Mouse (Mus musculus): ENCODE measurements around the gene Galnt14. TPM values are rescaled to one million over a fixed set of nuclear protein-coding genes. Genes with fewer than 3 reads are reported as not detected.

Gene Galnt14
- polyA plus RNA-seq, 1 experiment from 2014 or later = 0.30 TPM

- Histone ChIP-seq H3K36me3 (ENCODE audit: control insufficient read depth, insufficient read depth) (no peaks in the 10 kb centered on the region), H3K27ac (ENCODE audit: low read depth, low read length) (no peak overlapping the region), H3K4me3 (ENCODE audit: low read depth, low read length) (no peak overlapping the region), H3K4me1 (replicated peaks; ENCODE audit: control insufficient read depth, insufficient read depth, low read length) (no peaks in the 10 kb centered on the region), H3K4me2 (replicated peaks; ENCODE audit: low read depth) (no peak overlapping the region), H3K9me3 (ENCODE audit: control insufficient read depth) (no peaks in the 10 kb centered on the region), H3K9ac (ENCODE audit: low read depth, low read length) (no peak overlapping the region), H3K27me3 (replicated peaks; ENCODE audit: control insufficient read depth, insufficient read depth, low read length) (no peaks in the 10 kb centered on the region)
- no peak for ATAC-seq
- 68% methylated on average over 3 of the region's 3 CpGs for WGBS
- TF ChIP-seq CTCF (IDR thresholded peaks at IDR 0.05; ENCODE audit: low read depth) = no peak
These were observed 222.9 kb downstream of the Galnt14 start for GRCm38 (mm10) chr17:73487380-73487779.

- Histone ChIP-seq H3K9ac (ENCODE audit: low read depth, low read length) (no peak overlapping the region), H3K27me3 (replicated peaks; ENCODE audit: control insufficient read depth, insufficient read depth, low read length) (no peaks in the 10 kb centered on the region), H3K4me1 (replicated peaks; ENCODE audit: control insufficient read depth, insufficient read depth, low read length) (no peaks in the 10 kb centered on the region), H3K36me3 (ENCODE audit: control insufficient read depth, insufficient read depth) (no peaks in the 10 kb centered on the region), H3K4me2 (replicated peaks; ENCODE audit: low read depth) (no peak overlapping the region), H3K9me3 (ENCODE audit: control insufficient read depth) (no peaks in the 10 kb centered on the region), H3K27ac (ENCODE audit: low read depth, low read length) (no peak overlapping the region), H3K4me3 (ENCODE audit: low read depth, low read length) (no peak overlapping the region)
- no peak for TF ChIP-seq CTCF (IDR thresholded peaks at IDR 0.05; ENCODE audit: low read depth)
- 62% methylated on average over 11 of the region's 11 CpGs for WGBS
- ATAC-seq = no peak
These were observed 232.9 kb downstream of the Galnt14 start for GRCm38 (mm10) chr17:73477096-73478076.

GRCm38 (mm10) chr17:73474371-73474770 is 235.9 kb downstream of the Galnt14 start:
- H3K4me3 ChIP-seq (ENCODE audit: low read depth, low read length) = no peak overlapping the region
- 36% methylated on average over 7 of the region's 7 CpGs for WGBS
- no peaks in the 10 kb centered on the region for H3K9me3 ChIP-seq (ENCODE audit: control insufficient read depth)
- ATAC-seq = no peak
- H3K27me3 ChIP-seq (replicated peaks; ENCODE audit: control insufficient read depth, insufficient read depth, low read length) = no peaks in the 10 kb centered on the region
- no peak overlapping the region for H3K9ac ChIP-seq (ENCODE audit: low read depth, low read length)
- H3K36me3 ChIP-seq (ENCODE audit: control insufficient read depth, insufficient read depth) = no peaks in the 10 kb centered on the region
- no peak overlapping the region for H3K27ac ChIP-seq (ENCODE audit: low read depth, low read length)
- H3K4me1 ChIP-seq (replicated peaks; ENCODE audit: control insufficient read depth, insufficient read depth, low read length) = no peaks in the 10 kb centered on the region
- no peak overlapping the region for H3K4me2 ChIP-seq (replicated peaks; ENCODE audit: low read depth)
- no peak for TF ChIP-seq CTCF (IDR thresholded peaks at IDR 0.05; ENCODE audit: low read depth)

- no peaks in the 10 kb centered on the region for H3K36me3 ChIP-seq (ENCODE audit: control insufficient read depth, insufficient read depth)
- no peaks in the 10 kb centered on the region for H3K9me3 ChIP-seq (ENCODE audit: control insufficient read depth)
- H3K4me3 ChIP-seq (ENCODE audit: low read depth, low read length) = no peak overlapping the region
- no peak for ATAC-seq
- 74% methylated on average over 3 of the region's 3 CpGs for WGBS
- no peak for TF ChIP-seq CTCF (IDR thresholded peaks at IDR 0.05; ENCODE audit: low read depth)
- H3K27ac ChIP-seq (ENCODE audit: low read depth, low read length) = no peak overlapping the region
- H3K4me1 ChIP-seq (replicated peaks; ENCODE audit: control insufficient read depth, insufficient read depth, low read length) = no peaks in the 10 kb centered on the region
- H3K9ac ChIP-seq (ENCODE audit: low read depth, low read length) = no peak overlapping the region
- no peak overlapping the region for H3K4me2 ChIP-seq (replicated peaks; ENCODE audit: low read depth)
- no peaks in the 10 kb centered on the region for H3K27me3 ChIP-seq (replicated peaks; ENCODE audit: control insufficient read depth, insufficient read depth, low read length)
These were observed 237.2 kb downstream of the Galnt14 start for GRCm38 (mm10) chr17:73473012-73473411.

- 92% methylated on average over 4 of the region's 4 CpGs for WGBS
- Histone ChIP-seq H3K27ac (ENCODE audit: low read depth, low read length) (no peak overlapping the region), H3K9ac (ENCODE audit: low read depth, low read length) (no peak overlapping the region), H3K4me2 (replicated peaks; ENCODE audit: low read depth) (no peak overlapping the region), H3K9me3 (ENCODE audit: control insufficient read depth) (no peaks in the 10 kb centered on the region), H3K4me3 (ENCODE audit: low read depth, low read length) (no peak overlapping the region), H3K27me3 (replicated peaks; ENCODE audit: control insufficient read depth, insufficient read depth, low read length) (no peaks in the 10 kb centered on the region), H3K4me1 (replicated peaks; ENCODE audit: control insufficient read depth, insufficient read depth, low read length) (no peaks in the 10 kb centered on the region), H3K36me3 (ENCODE audit: control insufficient read depth, insufficient read depth) (no peaks in the 10 kb centered on the region)
- TF ChIP-seq CTCF (IDR thresholded peaks at IDR 0.05; ENCODE audit: low read depth) = no peak
- no peak for ATAC-seq
These were observed 249.4 kb downstream of the Galnt14 start for GRCm38 (mm10) chr17:73460874-73461273.

GRCm38 (mm10) chr17:73458741-73459140 is 251.5 kb downstream of the Galnt14 start:
- Histone ChIP-seq H3K27ac (ENCODE audit: low read depth, low read length) (no peak overlapping the region), H3K4me1 (replicated peaks; ENCODE audit: control insufficient read depth, insufficient read depth, low read length) (no peaks in the 10 kb centered on the region), H3K36me3 (ENCODE audit: control insufficient read depth, insufficient read depth) (no peaks in the 10 kb centered on the region), H3K4me2 (replicated peaks; ENCODE audit: low read depth) (no peak overlapping the region), H3K27me3 (replicated peaks; ENCODE audit: control insufficient read depth, insufficient read depth, low read length) (no peaks in the 10 kb centered on the region), H3K9me3 (ENCODE audit: control insufficient read depth) (no peaks in the 10 kb centered on the region), H3K4me3 (ENCODE audit: low read depth, low read length) (no peak overlapping the region), H3K9ac (ENCODE audit: low read depth, low read length) (no peak overlapping the region)
- 63% methylated on average over 4 of the region's 4 CpGs for WGBS
- no peak for ATAC-seq
- TF ChIP-seq CTCF (IDR thresholded peaks at IDR 0.05; ENCODE audit: low read depth) = no peak

Data from intestine, postnatal 0 days (tissue).